Mouse (Mus musculus): Measurements from ENCODE around the gene Atg7. TPM values are rescaled to one million over a fixed set of nuclear protein-coding genes. Genes with fewer than 3 reads are reported as not detected.
A peak's percentile ranks its signal among the peaks of the same experiment; 100 is the strongest.

The Atg7 gene
- polyA plus RNA-seq, 1 experiment, result 14.7 TPM

DNA sequence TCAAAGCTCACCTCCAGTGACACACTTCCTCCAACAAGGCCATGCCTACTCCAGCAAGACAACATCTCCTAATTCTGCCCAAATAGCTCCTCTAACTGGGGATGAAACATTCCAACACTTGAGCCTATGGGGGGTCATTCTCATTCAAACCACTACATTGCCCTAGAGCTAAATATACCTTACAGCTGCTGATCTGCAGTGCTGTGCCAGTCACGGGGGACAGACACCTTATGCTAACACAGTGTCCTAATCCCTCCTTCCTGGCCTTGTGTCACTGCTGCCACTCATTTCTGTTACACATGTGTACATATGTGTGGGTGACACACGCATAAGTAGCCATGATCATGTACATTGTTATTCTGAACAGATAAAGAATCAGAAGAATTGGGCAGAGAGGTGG, 127.4 kb downstream of the Atg7 start:
- Histone ChIP-seq H3K27me3 (ENCODE audit: control insufficient read depth, insufficient read depth, insufficient read length) (no peaks in the 10 kb centered on the region), H3K79me3 (ENCODE audit: low read depth) (no peaks in the 10 kb centered on the region), H3K36me3 (ENCODE audit: control insufficient read depth, insufficient read depth) (no peaks in the 10 kb centered on the region), H3ac (ENCODE audit: control insufficient read depth, insufficient read length, low read depth) (no peak overlapping the region), H3K4me3 (ENCODE audit: insufficient read depth, poor library complexity, severe bottlenecking) (no peak overlapping the region), H3K79me2 (ENCODE audit: control insufficient read depth, insufficient read depth) (no peaks in the 10 kb centered on the region)
- TF ChIP-seq MAX (IDR thresholded peaks at IDR 0.05), result no peak
- TF ChIP-seq MYOD1 (IDR thresholded peaks at IDR 0.05; ENCODE audit: control insufficient read depth, insufficient read length, low read depth), result no peak
- TF ChIP-seq FOSL1 (IDR thresholded peaks at IDR 0.05; ENCODE audit: insufficient read depth, low read length, poor library complexity, severe bottlenecking), result no peak

- no peaks in the 10 kb centered on the region for H3K79me2 ChIP-seq (ENCODE audit: control insufficient read depth, insufficient read depth)
- TF ChIP-seq FOSL1 (IDR thresholded peaks at IDR 0.05; ENCODE audit: insufficient read depth, low read length, poor library complexity, severe bottlenecking) (no peak), MYOD1 (IDR thresholded peaks at IDR 0.05; ENCODE audit: control insufficient read depth, insufficient read length, low read depth) (no peak), MYOG (IDR thresholded peaks at IDR 0.05; ENCODE audit: control insufficient read depth, extremely low read depth, insufficient read length) (no peak), CTCF (IDR thresholded peaks at IDR 0.05; ENCODE audit: control insufficient read depth, insufficient read depth, insufficient read length) (no peak), USF1 (IDR thresholded peaks at IDR 0.05; ENCODE audit: low read depth) (no peak), MAX (IDR thresholded peaks at IDR 0.05) (no peak), CEBPB (IDR thresholded peaks at IDR 0.05; ENCODE audit: low read depth) (no peak)
- no peak overlapping the region for H3ac ChIP-seq (ENCODE audit: control insufficient read depth, insufficient read length, low read depth)
- H3K79me3 ChIP-seq (ENCODE audit: low read depth), result no peaks in the 10 kb centered on the region
- no peaks in the 10 kb centered on the region for H3K36me3 ChIP-seq (ENCODE audit: control insufficient read depth, insufficient read depth)
- H3K4me3 ChIP-seq (ENCODE audit: insufficient read depth, poor library complexity, severe bottlenecking), result no peak overlapping the region
- H3K27me3 ChIP-seq (ENCODE audit: control insufficient read depth, insufficient read depth, insufficient read length), result no peaks in the 10 kb centered on the region
These were observed 128.6 kb downstream of the Atg7 start for GRCm38 (mm10) chr6:114771502-114771901.

- Histone ChIP-seq H3K4me3 (ENCODE audit: insufficient read depth, poor library complexity, severe bottlenecking) (no peak overlapping the region), H3K79me3 (ENCODE audit: low read depth) (no peaks in the 10 kb centered on the region), H3K27me3 (ENCODE audit: control insufficient read depth, insufficient read depth, insufficient read length) (no peaks in the 10 kb centered on the region), H3ac (ENCODE audit: control insufficient read depth, insufficient read length, low read depth) (no peak overlapping the region), H3K36me3 (ENCODE audit: control insufficient read depth, insufficient read depth) (no peaks in the 10 kb centered on the region), H3K79me2 (ENCODE audit: control insufficient read depth, insufficient read depth) (no peaks in the 10 kb centered on the region)
- TF ChIP-seq FOSL1 (IDR thresholded peaks at IDR 0.05; ENCODE audit: insufficient read depth, low read length, poor library complexity, severe bottlenecking) (no peak), USF1 (IDR thresholded peaks at IDR 0.05; ENCODE audit: low read depth) (peak; percentile 19)
These were observed 132.3 kb downstream of the Atg7 start for GRCm38 (mm10) chr6:114775210-114775609.

GRCm38 (mm10) chr6:114777872-114778271, 135.0 kb downstream of the Atg7 start:
- Histone ChIP-seq H3K27me3 (ENCODE audit: control insufficient read depth, insufficient read depth, insufficient read length) (no peaks in the 10 kb centered on the region), H3K36me3 (ENCODE audit: control insufficient read depth, insufficient read depth) (no peaks in the 10 kb centered on the region), H3K4me3 (ENCODE audit: insufficient read depth, poor library complexity, severe bottlenecking) (no peak overlapping the region), H3ac (ENCODE audit: control insufficient read depth, insufficient read length, low read depth) (no peak overlapping the region), H3K79me2 (ENCODE audit: control insufficient read depth, insufficient read depth) (no peaks in the 10 kb centered on the region), H3K79me3 (ENCODE audit: low read depth) (no peaks in the 10 kb centered on the region)
- TF ChIP-seq CTCF (IDR thresholded peaks at IDR 0.05; ENCODE audit: control insufficient read depth, insufficient read depth, insufficient read length) (no peak), MYOD1 (IDR thresholded peaks at IDR 0.05; ENCODE audit: control insufficient read depth, insufficient read length, low read depth) (no peak), MYOG (IDR thresholded peaks at IDR 0.05; ENCODE audit: control insufficient read depth, extremely low read depth, insufficient read length) (no peak), MAX (IDR thresholded peaks at IDR 0.05) (no peak), FOSL1 (IDR thresholded peaks at IDR 0.05; ENCODE audit: insufficient read depth, low read length, poor library complexity, severe bottlenecking) (no peak)

- no peak overlapping the region for H3K4me3 ChIP-seq (ENCODE audit: insufficient read depth, poor library complexity, severe bottlenecking)
- no peaks in the 10 kb centered on the region for H3K79me3 ChIP-seq (ENCODE audit: low read depth)
- no peaks in the 10 kb centered on the region for H3K79me2 ChIP-seq (ENCODE audit: control insufficient read depth, insufficient read depth)
- TF ChIP-seq USF1 (IDR thresholded peaks at IDR 0.05; ENCODE audit: low read depth) (no peak), MYOD1 (IDR thresholded peaks at IDR 0.05; ENCODE audit: control insufficient read depth, insufficient read length, low read depth) (no peak), MYOG (IDR thresholded peaks at IDR 0.05; ENCODE audit: control insufficient read depth, extremely low read depth, insufficient read length) (no peak), CTCF (IDR thresholded peaks at IDR 0.05; ENCODE audit: control insufficient read depth, insufficient read depth, insufficient read length) (no peak), MAX (IDR thresholded peaks at IDR 0.05) (no peak), FOSL1 (IDR thresholded peaks at IDR 0.05; ENCODE audit: insufficient read depth, low read length, poor library complexity, severe bottlenecking) (no peak), CEBPB (IDR thresholded peaks at IDR 0.05; ENCODE audit: low read depth) (no peak)
- H3K27me3 ChIP-seq (ENCODE audit: control insufficient read depth, insufficient read depth, insufficient read length), result no peaks in the 10 kb centered on the region
- no peaks in the 10 kb centered on the region for H3K36me3 ChIP-seq (ENCODE audit: control insufficient read depth, insufficient read depth)
- no peak overlapping the region for H3ac ChIP-seq (ENCODE audit: control insufficient read depth, insufficient read length, low read depth)
These were observed 135.8 kb downstream of the Atg7 start for GRCm38 (mm10) chr6:114778650-114779049.

DNA sequence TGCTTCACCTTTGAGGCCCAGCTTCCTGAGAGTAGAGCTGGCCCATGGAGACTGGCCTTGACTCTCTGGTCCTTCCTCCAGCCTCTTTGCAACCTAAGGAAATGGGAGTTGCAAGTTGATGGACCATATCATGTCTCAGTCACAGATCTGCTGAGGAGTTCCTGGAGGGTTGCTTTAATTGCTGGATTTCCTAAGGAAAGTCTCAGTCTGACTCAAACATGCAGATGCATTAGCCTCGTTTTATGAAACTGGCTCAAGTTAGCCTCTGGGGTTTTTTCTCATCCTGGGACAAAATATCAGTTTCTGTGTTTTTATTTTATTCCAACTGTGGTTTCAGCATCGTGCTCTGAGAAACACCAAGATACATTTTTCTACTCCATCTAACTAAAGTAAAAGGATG, 137.7 kb downstream of the Atg7 start:
- TF ChIP-seq MYOG (IDR thresholded peaks at IDR 0.05; ENCODE audit: control insufficient read depth, extremely low read depth, insufficient read length), result no peak
- no peak for TF ChIP-seq USF1 (IDR thresholded peaks at IDR 0.05; ENCODE audit: low read depth)
- no peak for TF ChIP-seq CTCF (IDR thresholded peaks at IDR 0.05; ENCODE audit: control insufficient read depth, insufficient read depth, insufficient read length)
- TF ChIP-seq FOSL1 (IDR thresholded peaks at IDR 0.05; ENCODE audit: insufficient read depth, low read length, poor library complexity, severe bottlenecking), result no peak
- TF ChIP-seq CEBPB (IDR thresholded peaks at IDR 0.05; ENCODE audit: low read depth), result no peak
- TF ChIP-seq MAX (IDR thresholded peaks at IDR 0.05), result no peak
- TF ChIP-seq MYOD1 (IDR thresholded peaks at IDR 0.05; ENCODE audit: control insufficient read depth, insufficient read length, low read depth), result no peak
- Histone ChIP-seq H3K27me3 (ENCODE audit: control insufficient read depth, insufficient read depth, insufficient read length) (no peaks in the 10 kb centered on the region), H3K79me2 (ENCODE audit: control insufficient read depth, insufficient read depth) (no peaks in the 10 kb centered on the region), H3K4me3 (ENCODE audit: insufficient read depth, poor library complexity, severe bottlenecking) (no peak overlapping the region), H3K36me3 (ENCODE audit: control insufficient read depth, insufficient read depth) (no peaks in the 10 kb centered on the region), H3ac (ENCODE audit: control insufficient read depth, insufficient read length, low read depth) (no peak overlapping the region), H3K79me3 (ENCODE audit: low read depth) (no peaks in the 10 kb centered on the region)

Data from C2C12 (cell line).